Mouse (Mus musculus) liver, embryonic 11.5 days (tissue): ENCODE measurements around the gene Vopp1. TPM values are rescaled to one million over a fixed set of nuclear protein-coding genes. Genes with fewer than 3 reads are reported as not detected.

Experiments used
- ATAC-seq: fragments of 200-750 bp; cut with Nextera tagmentation; replicated peaks from 2 replicates; pipeline ENCODE4 v1.8.0; 2017; ENCODE audit warnings: moderate number of reproducible peaks, mild to moderate bottlenecking, moderate TSS enrichment, moderate library complexity; ENCODE audit not compliant: low FRiP score
- DNase-seq: peaks from one replicate; pipeline ENCODE4 v3.0.0-alpha.2; 2017; ENCODE audit warnings: low spot score
- H3K27ac ChIP-seq: fragments of 300-500 bp; sonication (generic); 2 replicates; pipeline ENCODE4 v1.5.1; 2014; ENCODE audit warnings: mild to moderate bottlenecking, low read depth, low read length, control low read depth
- H3K27me3 ChIP-seq: fragments of 300-500 bp; sonication (generic); replicated peaks from 2 replicates; pipeline ENCODE4 v1.6.1; 2014; ENCODE audit warnings: low read length, mixed read lengths; ENCODE audit not compliant: control insufficient read depth, insufficient read depth
- H3K36me3 ChIP-seq: fragments of 300-500 bp; sonication (generic); 2 replicates; pipeline ENCODE4 v1.6.1; 2014; ENCODE audit warnings: mild to moderate bottlenecking, low read length, moderate library complexity, mixed read lengths; ENCODE audit not compliant: control insufficient read depth, insufficient read depth
- H3K4me1 ChIP-seq: fragments of 300-500 bp; sonication (generic); replicated peaks from 2 replicates; pipeline ENCODE4 v1.6.1; 2014; ENCODE audit warnings: low read length, mixed read lengths; ENCODE audit not compliant: control insufficient read depth, insufficient read depth
- H3K4me2 ChIP-seq: fragments of 300-500 bp; sonication (generic); 2 replicates; pipeline ENCODE4 v1.6.1; 2014; ENCODE audit warnings: mild to moderate bottlenecking, control low read depth, moderate library complexity
- H3K4me3 ChIP-seq: fragments of 300-500 bp; sonication (generic); 2 replicates; pipeline ENCODE4 v1.5.1; 2014; ENCODE audit warnings: low read depth, low read length, control low read depth
- H3K9ac ChIP-seq: fragments of 300-500 bp; sonication (generic); 2 replicates; pipeline ENCODE4 v1.6.1; 2014; ENCODE audit warnings: low read depth, low read length, control low read depth
- H3K9me3 ChIP-seq: fragments of 300-500 bp; sonication (generic); 2 replicates; pipeline ENCODE4 v1.6.1; 2016; ENCODE audit warnings: low read length, inconsistent platforms, mixed read lengths; ENCODE audit not compliant: control insufficient read depth
- WGBS: fragments of 180-500 bp; shearing (Covaris S2); extraction: QIAGEN DNeasy Blood & Tissue Kit; methylation state at CpG from one replicate; pipeline ENCODE4 v1.1.7; 2014; 5-methylcytosine and 5-hydroxymethylcytosine counted together
- polyA plus RNA-seq: library from polyadenylated mRNA; unstranded; fragments of >200 nt; fragmentation: Nextera tagmentation; extraction: Ambion mirVana; gene quantifications from 2 replicates; pipeline ENCODE4 v1.2.1, GENCODE M21; 2014

Gene Vopp1
- polyA plus RNA-seq, 1 experiment from 2014 or later: 23.8 TPM

DNA sequence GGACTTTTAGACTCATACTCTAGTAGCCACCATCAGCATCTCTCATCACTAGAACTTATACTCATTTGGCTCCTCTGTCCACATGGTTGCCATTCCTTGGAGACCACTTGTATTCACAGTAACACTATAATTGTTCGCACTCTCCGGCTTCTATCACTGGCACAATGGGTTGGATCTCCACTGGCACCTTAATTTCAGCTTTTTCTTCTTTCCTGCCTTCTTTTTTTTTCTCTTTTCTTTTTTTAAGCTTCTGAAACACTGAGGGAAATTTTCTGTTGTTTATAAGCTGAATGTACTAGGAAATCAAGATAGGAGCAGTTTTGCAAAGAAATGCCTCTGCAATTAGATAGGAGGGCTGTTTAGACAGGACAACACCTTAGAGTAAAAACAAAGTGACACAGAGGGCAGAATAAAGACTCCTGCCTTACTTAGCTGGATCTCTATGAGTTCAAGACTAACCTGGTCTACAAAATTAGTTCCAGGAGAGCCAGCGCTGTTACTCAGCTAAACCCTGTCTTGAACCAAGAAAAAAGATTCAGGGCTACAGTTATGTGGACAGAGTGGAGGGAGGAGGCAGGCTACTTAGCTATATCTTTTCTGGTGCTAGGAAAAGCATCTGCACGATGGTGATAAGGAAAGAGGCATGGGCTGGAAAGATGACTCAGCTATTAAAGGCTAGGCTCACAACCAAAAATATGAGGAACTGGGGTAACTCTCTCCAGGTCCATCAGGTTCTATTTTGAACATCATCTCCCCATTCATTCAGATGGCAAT, 79.8 kb downstream of the Vopp1 start:
- Histone ChIP-seq H3K4me1 (peaks cover 26% of the 10 kb centered on the region), H3K4me3 (no peak overlapping the region), H3K9me3 (no peaks in the 10 kb centered on the region), H3K9ac (peak overlapping the region; percentile 46), H3K4me2 (peak overlapping the region; percentile 30), H3K27ac (peak overlapping the region; percentile 85), H3K27me3 (no peaks in the 10 kb centered on the region), H3K36me3 (no peaks in the 10 kb centered on the region)
- ATAC-seq (peak; percentile 93), DNase-seq (peak; percentile 35)
- WGBS: 61% methylated on average over 4 of the region's 4 CpGs

DNA sequence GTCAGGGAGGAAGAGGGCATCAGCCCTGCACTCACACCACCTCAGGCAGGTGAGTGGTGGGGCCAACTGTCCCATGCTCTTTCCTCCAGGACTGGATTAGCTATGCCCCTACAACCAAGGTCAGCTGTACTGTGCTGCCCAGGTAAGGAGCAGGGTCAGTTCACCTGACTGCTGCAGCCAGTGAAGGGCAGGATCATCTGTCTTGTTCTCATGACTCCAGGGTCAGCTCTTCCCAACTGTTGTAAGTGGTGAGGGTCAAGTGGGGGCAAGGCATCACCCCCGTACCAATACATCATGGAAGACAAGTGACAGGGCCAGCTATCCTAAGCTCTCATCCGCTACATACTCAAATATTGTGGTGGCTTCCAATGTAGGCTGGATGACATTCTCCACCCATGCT, 80.8 kb downstream of the Vopp1 start:
- Histone ChIP-seq H3K9me3 (no peaks in the 10 kb centered on the region), H3K36me3 (no peaks in the 10 kb centered on the region), H3K4me3 (no peak overlapping the region), H3K27ac (peak overlapping the region; percentile 85), H3K4me2 (no peak overlapping the region), H3K9ac (no peak overlapping the region; the same call in 1 of the 2 replicates), H3K27me3 (no peaks in the 10 kb centered on the region), H3K4me1 (peaks cover 26% of the 10 kb centered on the region)
- ATAC-seq (no peak), DNase-seq (no peak)
- 96% methylated on average over 2 of the region's 2 CpGs for WGBS

DNA sequence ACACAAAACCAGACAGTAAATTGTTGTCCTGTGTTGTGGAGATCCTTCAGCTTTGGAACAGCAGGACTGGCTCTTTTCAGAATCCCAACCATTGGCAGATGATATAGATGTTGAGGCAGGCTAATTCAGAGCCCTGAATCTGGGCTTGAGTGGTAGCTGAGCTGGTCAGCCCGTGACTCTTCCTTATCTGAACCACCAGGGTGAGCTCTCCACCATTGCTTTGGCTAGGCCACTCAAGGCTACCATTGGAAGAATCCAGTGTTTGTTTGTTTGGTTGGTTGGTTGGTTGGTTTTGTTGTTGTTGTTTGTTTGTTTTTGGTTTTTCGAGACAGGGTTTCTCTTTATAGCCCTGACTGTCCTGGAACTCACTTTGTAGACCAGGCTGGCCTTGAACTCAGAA, 81.6 kb downstream of the Vopp1 start:
- Histone ChIP-seq H3K27ac (no peak overlapping the region), H3K9ac (no peak overlapping the region), H3K36me3 (no peaks in the 10 kb centered on the region), H3K27me3 (no peaks in the 10 kb centered on the region), H3K4me2 (no peak overlapping the region), H3K4me3 (no peak overlapping the region), H3K4me1 (peaks cover 26% of the 10 kb centered on the region), H3K9me3 (no peaks in the 10 kb centered on the region)
- peak; percentile 59 for ATAC-seq
- no peak for DNase-seq
- 54% methylated on average over 2 of the region's 2 CpGs for WGBS

DNA sequence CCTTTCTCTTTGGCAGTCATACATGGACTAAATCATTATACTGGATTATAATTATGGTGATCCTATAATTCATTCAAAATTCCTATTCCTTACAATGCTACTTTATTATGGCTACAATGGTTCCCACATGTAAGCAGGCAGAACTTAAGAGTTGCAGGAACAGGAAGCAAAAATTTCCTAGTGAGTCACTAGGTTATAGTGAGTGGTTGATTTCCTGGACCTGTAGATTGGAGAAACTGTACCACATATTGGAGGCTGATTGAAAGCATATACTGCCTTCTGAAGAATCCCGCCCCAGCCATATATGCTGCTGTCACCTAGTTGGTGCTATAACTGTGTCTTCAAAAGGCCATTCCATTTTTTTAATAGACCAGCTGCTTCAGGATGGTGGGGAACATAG, 82.2 kb downstream of the Vopp1 start:
- H3K4me1 ChIP-seq: peaks cover 26% of the 10 kb centered on the region
- no peaks in the 10 kb centered on the region for H3K36me3 ChIP-seq
- no peaks in the 10 kb centered on the region for H3K27me3 ChIP-seq
- no peak overlapping the region for H3K4me2 ChIP-seq
- H3K9ac ChIP-seq: no peak overlapping the region
- ATAC-seq (no peak), DNase-seq (no peak)
- H3K9me3 ChIP-seq: no peaks in the 10 kb centered on the region
- no peak overlapping the region for H3K27ac ChIP-seq
- 85% methylated on average over 1 of the region's 1 CpGs for WGBS
- H3K4me3 ChIP-seq: no peak overlapping the region

DNA sequence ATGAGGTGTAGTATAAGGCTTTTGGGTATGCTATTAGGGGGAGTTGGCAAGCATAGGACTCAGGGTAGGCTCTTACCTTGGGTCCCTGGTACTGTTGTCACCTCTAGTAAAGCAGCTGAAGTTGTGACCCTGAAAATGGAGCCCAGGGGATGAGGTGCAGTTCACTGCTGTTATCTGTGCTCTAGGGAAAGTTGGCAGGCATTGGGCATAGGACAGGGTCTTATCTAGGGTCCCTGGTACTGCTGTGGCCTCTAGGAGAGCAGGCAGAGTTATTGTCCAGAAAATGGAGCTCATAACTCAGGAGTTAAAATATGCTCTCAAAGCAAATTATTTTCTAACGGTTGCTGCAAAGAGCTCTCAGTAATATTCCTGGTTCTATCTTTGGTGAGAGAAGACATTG, 103.6 kb downstream of the Vopp1 start:
- no peak overlapping the region for H3K4me2 ChIP-seq
- DNase-seq (no peak), ATAC-seq (peak; percentile 41; the same call in 1 of the 2 replicates)
- WGBS: 95% methylated on average over 1 of the region's 1 CpGs
- H3K4me1 ChIP-seq: no peaks in the 10 kb centered on the region
- H3K9me3 ChIP-seq: no peaks in the 10 kb centered on the region
- no peaks in the 10 kb centered on the region for H3K27me3 ChIP-seq
- no peak overlapping the region for H3K27ac ChIP-seq
- H3K36me3 ChIP-seq: no peaks in the 10 kb centered on the region
- no peak overlapping the region for H3K9ac ChIP-seq
- H3K4me3 ChIP-seq: no peak overlapping the region

DNA sequence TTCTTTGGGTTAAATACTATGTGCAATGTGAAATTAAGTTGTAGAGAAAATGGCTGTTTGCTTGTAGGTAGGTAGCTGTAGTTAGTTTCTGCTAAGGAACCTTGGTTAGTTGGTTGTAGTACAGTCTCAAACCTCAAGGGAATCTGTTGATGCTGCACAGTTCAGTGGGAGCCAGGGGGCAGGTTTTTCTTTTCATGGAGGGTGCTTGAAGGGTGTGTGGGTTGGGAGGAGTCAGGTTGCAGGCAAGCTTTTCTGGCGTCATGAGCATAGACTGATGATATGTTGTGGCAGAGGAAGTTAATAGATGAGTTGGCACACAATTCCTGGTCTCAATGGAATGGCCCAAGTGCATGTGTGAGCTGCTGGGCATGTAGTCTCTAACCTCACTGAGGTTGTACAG, 113.2 kb downstream of the Vopp1 start:
- WGBS: 34% methylated on average over 1 of the region's 1 CpGs
- H3K36me3 ChIP-seq: no peaks in the 10 kb centered on the region
- H3K4me1 ChIP-seq: no peaks in the 10 kb centered on the region
- no peak overlapping the region for H3K4me2 ChIP-seq
- no peaks in the 10 kb centered on the region for H3K27me3 ChIP-seq
- no peak overlapping the region for H3K27ac ChIP-seq
- H3K4me3 ChIP-seq: no peak overlapping the region
- DNase-seq (no peak), ATAC-seq (no peak; the same call in 1 of the 2 replicates)
- no peak overlapping the region for H3K9ac ChIP-seq
- no peaks in the 10 kb centered on the region for H3K9me3 ChIP-seq

DNA sequence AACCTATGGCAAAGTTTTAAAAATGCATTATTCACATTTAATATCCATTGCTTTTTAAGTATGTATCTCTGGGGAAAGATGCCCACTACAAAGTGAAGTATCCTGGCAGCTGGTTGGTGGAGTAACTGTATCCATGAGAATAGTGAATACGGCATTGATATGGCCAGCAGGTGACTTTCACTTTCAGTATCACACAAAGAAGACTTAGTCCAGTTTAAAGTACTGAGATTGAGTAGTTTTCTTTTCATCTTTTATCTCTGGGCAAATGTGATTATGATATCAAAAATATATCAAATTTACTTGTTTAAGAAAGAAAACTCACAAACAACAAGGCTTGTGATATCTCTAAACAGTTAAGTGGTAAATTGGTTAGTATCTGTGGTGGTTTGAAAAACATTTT, 118.2 kb downstream of the Vopp1 start:
- H3K4me1 ChIP-seq: peaks cover 5% of the 10 kb centered on the region; the same call in 1 of the 2 replicates
- WGBS: 93% methylated on average over 1 of the region's 1 CpGs

DNA sequence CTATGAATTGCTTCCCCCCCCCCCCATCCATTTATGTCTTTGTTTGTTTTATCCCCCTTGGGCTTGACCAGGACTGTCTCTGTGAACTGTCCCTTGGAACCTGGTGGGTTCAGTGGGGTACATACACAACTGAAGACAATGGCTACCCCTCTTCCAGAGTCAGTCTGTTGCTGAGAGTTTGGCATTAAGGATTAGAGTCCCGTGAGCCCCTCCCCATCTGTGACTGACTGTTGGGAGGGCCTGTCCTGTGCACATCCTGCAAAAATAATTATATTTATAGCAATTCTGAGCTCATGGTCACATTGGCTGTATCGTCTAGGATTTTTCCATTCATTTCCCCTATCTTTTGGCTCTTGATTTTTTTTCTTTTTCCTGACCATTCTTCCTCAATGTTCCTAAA, 121.3 kb downstream of the Vopp1 start:
- WGBS: 33% methylated on average over 2 of the region's 2 CpGs
- Histone ChIP-seq H3K4me2 (peak overlapping the region; percentile 64), H3K4me3 (peak overlapping the region; percentile 77), H3K27me3 (no peaks in the 10 kb centered on the region), H3K27ac (peak overlapping the region; percentile 55; the same call in 1 of the 2 replicates), H3K9me3 (no peaks in the 10 kb centered on the region), H3K36me3 (no peaks in the 10 kb centered on the region), H3K4me1 (peaks cover 6% of the 10 kb centered on the region; the same call in 1 of the 2 replicates), H3K9ac (peak overlapping the region; percentile 81)
- ATAC-seq (peak; percentile 16), DNase-seq (no peak)

More for the DNA sequence above, 118.2 kb downstream of the Vopp1 start:
- no peak overlapping the region for H3K4me3 ChIP-seq
- no peaks in the 10 kb centered on the region for H3K27me3 ChIP-seq
- DNase-seq (no peak), ATAC-seq (no peak)
- H3K36me3 ChIP-seq: no peaks in the 10 kb centered on the region
- no peak overlapping the region for H3K9ac ChIP-seq
- H3K9me3 ChIP-seq: no peaks in the 10 kb centered on the region
- no peak overlapping the region for H3K4me2 ChIP-seq
- H3K27ac ChIP-seq: no peak overlapping the region
